Mouse (Mus musculus): ENCODE data around the gene Tut7. TPM values are rescaled to one million over a fixed set of nuclear protein-coding genes. Genes with fewer than 3 reads are reported as not detected.
A peak's percentile ranks its signal among the peaks of the same experiment; 100 is the strongest.
"Not testable (repeated sequence)": the region's sequence is repeated elsewhere in the genome, so short reads cannot be mapped to it uniquely, and the experiment has no call there.

Gene Tut7
- total RNA-seq, 2 experiments from 2014 or later = 55.0 to 58.0 TPM

DNA sequence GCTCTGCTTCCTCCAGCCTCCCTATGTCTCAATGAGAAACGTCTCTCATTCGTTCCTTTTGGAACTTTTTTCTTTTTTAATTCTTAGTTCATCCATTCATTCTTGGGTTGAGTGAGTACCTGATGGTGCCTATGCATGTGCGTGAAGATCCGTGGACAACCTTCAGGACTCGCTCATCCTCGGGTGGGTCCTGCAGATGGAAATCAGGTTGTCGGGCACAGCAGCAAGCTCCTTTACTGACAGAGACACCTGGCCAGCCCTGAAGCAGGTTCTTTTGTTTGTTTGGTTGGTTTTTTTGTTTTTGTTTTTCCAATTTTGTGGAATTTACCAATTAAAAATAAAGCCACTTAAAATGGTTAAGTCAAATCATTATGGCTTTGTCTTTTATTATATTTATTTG is 9.9 kb upstream of the Tut7 start:
- no peak for DNase-seq (ENCODE audit: low spot score in 2 of 2)

- DNase-seq (ENCODE audit: low spot score in 2 of 2) = no peak
Measured at GRCm38 (mm10) chr13:59832454-59832853, 9.5 kb upstream of the Tut7 start.

- DNase-seq (ENCODE audit: low spot score in 2 of 2) = no peak
Measured at GRCm38 (mm10) chr13:59825966-59826365, 3.0 kb upstream of the Tut7 start.

GRCm38 (mm10) chr13:59820836-59821235 is 2.1 kb downstream of the Tut7 start:
- DNase-seq (ENCODE audit: low spot score in 2 of 2) = no peak

- DNase-seq (ENCODE audit: low spot score in 2 of 2) = no peak
Measured at GRCm38 (mm10) chr13:59820114-59820513, 2.8 kb downstream of the Tut7 start.

DNA sequence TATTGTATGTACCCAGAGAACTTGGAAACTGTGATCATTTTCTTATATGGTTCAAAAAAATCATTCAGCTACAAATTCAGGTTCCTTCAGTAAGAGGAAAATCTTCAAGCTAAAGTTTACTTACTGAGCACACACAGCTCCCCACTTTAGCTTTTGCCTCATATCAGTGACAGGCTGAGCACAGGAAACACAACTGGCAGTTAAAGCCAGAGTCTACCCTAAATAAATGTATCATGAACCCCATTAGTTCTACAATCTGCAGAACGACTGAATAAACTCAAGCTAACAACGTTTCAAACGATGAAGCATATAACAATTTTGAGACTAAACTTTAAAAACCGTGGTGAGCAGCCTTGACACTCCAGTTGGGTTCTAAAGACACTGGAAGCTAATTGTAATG is 5.6 kb downstream of the Tut7 start:
- DNase-seq (ENCODE audit: low spot score in 2 of 2) = no peak

DNA sequence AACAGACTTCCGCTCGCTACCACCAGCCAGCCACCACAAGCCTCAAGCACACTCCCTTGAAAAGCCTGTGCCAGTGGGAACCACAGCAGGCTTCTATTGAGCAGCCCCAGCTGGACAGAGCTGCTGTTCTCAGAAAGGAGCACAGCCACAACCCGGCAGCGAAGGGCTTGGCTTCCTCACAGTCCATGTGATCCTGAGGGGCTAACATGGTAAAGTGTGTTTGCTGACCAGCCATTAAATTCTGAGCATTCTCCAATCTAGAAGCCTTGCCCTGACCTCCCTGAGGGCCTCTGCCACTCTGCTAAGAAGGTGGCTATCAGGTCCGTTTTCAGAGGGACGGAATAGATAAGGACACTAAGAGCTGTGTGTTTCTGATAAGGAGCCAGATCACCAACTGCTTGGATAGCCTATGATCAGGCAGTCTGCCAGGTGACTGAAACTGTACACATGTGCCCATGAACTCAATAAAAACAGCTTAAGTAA is 8.8 kb downstream of the Tut7 start:
- DNase-seq (ENCODE audit: low spot score in 2 of 2) = no peak

- no peak for DNase-seq (ENCODE audit: low spot score in 2 of 2)
Measured at GRCm38 (mm10) chr13:59811581-59811980, 11.4 kb downstream of the Tut7 start.

- peak in 1 of 2 experiments; percentile 40 for DNase-seq (ENCODE audit: low spot score in 2 of 2)
Measured at GRCm38 (mm10) chr13:59801000-59801399, 21.9 kb downstream of the Tut7 start.

DNA sequence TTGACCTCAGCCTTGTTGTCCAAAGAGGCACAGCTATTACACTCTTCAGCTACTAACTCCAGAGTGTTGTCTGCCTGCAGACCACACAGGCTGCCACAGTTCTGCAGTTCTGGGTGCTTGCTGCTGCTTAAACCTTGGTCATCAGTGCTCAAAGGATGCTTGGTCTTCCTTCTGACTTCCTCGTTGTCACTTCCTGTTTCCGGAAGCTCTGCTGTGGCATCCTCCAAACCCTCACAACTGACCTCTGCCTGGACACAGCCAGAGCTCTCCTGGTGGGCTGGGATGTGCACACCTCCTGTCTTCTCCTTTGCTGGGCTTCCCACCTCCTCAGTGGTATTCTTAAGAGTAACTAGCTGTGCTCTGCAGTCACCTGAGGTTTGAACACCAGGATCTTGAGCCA is 22.9 kb downstream of the Tut7 start:
- DNase-seq (ENCODE audit: low spot score in 2 of 2) = no peak

DNA sequence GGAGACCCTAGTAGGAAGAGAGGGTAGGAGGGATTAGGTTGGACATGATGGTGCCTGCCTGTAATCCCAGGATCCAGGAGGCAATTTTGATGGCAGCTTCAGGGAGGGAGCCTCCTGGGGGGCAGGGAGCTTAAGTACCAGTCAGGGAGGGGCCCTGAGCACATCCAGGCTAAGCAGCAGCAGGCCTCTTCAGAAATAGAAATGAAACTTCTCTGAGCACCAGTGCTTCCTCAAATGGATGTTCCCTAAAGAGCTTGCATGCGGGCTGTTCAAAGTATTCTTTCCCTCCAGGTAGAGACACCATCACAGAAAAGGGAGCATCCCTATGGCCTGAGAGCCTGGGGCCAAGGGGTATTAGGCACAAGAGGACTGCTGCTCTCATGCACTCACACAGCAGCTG is 24.6 kb downstream of the Tut7 start:
- no peak for DNase-seq (ENCODE audit: low spot score in 2 of 2)

DNA sequence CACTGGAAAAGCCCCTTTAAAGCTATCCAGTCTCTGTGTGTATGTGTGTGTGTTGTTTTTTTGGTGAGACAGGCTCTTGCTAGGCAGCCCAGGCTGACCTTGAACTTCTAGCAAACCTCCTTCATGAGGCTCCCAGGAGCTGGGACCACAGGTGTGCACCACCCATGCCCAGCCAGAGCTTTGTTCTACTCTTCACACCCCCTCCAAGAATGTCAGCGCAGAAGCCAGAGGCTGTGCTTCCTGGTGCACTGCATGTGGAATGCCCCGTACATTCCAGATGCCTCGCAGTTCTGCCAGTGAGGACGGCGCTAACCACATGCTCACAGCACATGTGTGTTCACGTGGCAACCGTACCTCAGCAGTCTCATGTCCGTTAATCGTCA is 26.5 kb downstream of the Tut7 start:
- DNase-seq (ENCODE audit: low spot score in 2 of 2) = no peak

GRCm38 (mm10) chr13:59795807-59796465 is 27.0 kb downstream of the Tut7 start:
- DNase-seq (ENCODE audit: low spot score in 2 of 2) = no peak

DNA sequence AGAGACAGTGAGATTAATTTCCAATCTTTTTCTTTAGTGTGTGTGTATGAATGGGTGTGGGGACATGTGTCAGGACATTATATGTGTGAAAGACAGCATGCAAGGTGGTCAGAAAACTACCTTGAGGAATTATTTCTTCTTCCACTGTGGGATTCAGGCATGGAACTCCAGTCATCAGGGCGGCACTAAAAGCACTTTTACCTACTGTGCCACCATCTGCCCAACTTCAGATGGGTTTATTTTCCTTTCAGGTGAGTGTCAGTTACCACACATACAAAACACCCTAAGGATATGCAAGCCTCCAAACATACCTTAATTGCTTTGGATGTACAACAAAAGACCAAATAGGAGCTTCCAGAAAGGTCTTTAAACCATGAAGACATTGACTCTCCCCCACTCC is 28.2 kb downstream of the Tut7 start:
- DNase-seq (ENCODE audit: low spot score in 2 of 2) = no peak

DNA sequence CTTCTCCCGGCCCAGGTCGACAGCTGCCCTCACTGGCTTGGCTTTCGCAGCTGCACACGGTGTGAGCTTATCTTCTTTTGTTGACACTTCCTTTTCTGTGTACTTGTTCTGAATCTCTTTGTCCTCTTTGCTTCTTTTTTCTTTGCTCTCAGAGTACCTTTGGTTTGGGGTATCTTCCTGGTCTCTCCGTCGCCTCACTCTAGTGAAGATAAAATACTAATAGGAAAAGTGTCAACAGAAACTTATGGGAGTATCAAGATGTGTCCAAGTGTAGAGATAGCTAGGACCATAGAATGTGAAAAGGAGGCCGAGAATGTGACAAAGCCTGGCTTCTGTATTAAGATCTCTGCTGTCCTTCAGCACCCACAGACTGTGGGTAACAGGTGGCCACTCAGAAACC is 40.8 kb downstream of the Tut7 start, which contains the start of gene Gm49354:
Gene Gm49354, minus strand, starts transcription at position 101 of the 400 bp plus-strand sequence.
- no peak for DNase-seq (ENCODE audit: low spot score in 2 of 2)

DNA sequence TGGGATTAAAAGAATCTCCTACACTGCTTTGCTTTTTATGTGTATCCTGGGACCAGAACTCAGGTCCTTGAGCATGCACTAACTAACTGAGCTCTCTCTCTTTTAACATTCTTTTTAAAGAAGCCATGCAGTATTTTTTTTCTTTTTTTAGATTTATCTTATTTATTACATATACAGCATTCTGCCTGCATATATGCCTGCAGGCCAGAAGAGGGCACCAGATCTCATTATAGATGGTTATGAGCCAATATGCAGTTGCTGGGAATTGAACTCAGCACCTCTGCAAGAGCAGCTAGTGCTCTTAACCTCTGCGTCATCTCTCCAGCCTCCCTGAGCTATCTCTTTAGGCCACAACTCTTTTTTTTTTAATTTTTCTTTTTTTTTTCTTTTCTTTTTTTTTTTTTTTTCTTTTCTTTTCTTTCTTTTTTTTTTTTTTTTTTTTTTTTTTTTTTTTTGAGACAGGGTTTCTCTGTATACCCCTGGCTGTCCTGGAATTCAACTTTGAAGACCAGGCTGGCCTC is 43.1 kb downstream of the Tut7 start:
- DNase-seq (ENCODE audit: low spot score in 2 of 2) = not testable (repeated sequence)

DNA sequence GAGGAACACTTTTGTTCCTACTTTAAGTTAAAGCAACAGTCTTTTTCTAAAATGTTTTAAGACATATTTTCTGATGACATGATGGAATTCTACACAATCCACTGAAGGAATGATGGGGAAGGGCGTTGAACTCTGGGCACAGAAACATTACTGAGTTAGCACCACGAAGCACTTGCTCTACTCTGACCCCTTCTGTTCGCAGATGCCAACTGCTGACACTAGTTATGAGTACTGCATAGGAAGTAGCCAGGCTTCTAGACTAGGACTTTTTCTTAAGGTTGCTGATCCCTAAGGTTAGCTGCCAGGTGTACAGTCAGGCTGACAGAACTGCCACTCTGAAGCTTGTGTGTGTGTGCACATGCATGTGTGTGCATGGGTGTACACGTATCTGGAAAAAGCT is 43.7 kb downstream of the Tut7 start:
- DNase-seq (ENCODE audit: low spot score in 2 of 2) = no peak

- no peak for DNase-seq (ENCODE audit: low spot score in 2 of 2)
Measured at GRCm38 (mm10) chr13:59775168-59775567, 47.8 kb downstream of the Tut7 start.

GRCm38 (mm10) chr13:59771257-59771656 is 51.7 kb downstream of the Tut7 start:
- peak in 1 of 2 experiments; percentile 57 for DNase-seq (ENCODE audit: low spot score in 2 of 2)

DNA sequence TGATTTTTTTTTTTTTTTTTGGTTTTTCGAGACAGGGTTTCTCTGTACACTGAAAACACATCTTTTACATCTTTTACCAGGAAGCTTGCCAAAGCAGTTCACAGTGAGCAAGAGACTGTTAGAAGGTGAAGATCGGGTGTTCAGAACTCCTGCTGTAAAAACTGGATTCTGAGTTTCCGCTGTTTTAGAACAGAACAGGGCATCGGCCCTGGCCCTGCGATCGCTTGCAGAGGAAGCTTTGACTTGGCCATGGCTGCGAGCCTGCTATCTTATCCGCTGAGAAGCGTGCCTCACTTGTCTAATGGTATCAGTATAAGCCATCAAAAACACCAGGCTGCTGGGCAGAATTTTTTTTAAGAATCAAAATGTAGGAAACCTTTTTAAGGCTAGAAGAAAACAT is 52.1 kb downstream of the Tut7 start:
- DNase-seq (ENCODE audit: low spot score in 2 of 2) = peak in 1 of 2 experiments; percentile 25

GRCm38 (mm10) chr13:59770164-59770562 is 52.8 kb downstream of the Tut7 start:
- peak; percentile 84 to 90 for DNase-seq (ENCODE audit: low spot score in 2 of 2)

- DNase-seq (ENCODE audit: low spot score in 2 of 2) = peak; percentile 98 to 100
Measured at GRCm38 (mm10) chr13:59769296-59770163, 53.4 kb downstream of the Tut7 start, which contains the start of gene Isca1. Gene Isca1 (minus strand): TSS chr13:59769810.

All from layer of hippocampus, adult 18-20 months (tissue).